Mouse (Mus musculus) bone marrow, adult 2 months (tissue): ENCODE data around the gene Slc10a3. TPM values are rescaled to one million over a fixed set of nuclear protein-coding genes. Genes with fewer than 3 reads are reported as not detected.

Source experiments
- H3K27ac ChIP-seq: fragments of 200-500 bp; 2 replicates; pipeline ENCODE4 v1.5.1; 2012; ENCODE audit warnings: low read depth, mild to moderate bottlenecking, control low read depth, inconsistent platforms, low read length; ENCODE audit not compliant: control insufficient read depth, poor library complexity, insufficient read depth
- H3K4me1 ChIP-seq: fragments of 200-500 bp; 2 replicates; pipeline ENCODE4 v1.6.1; 2011; ENCODE audit warnings: low read length; ENCODE audit not compliant: control insufficient read depth, insufficient read depth
- H3K4me3 ChIP-seq: fragments of 200-500 bp; replicated peaks from 2 replicates; pipeline ENCODE3; 2011; ENCODE audit warnings: mild to moderate bottlenecking, low read depth, low read length, control low read depth; ENCODE audit not compliant: control insufficient read depth
- CTCF ChIP-seq: fragments of 200-500 bp; IDR thresholded peaks from 2 replicates; pipeline ENCODE4 v1.5.1; 2011; ENCODE audit warnings: low read length, control low read depth; ENCODE audit not compliant: control insufficient read depth, insufficient read depth
- POLR2A ChIP-seq: fragments of 200-500 bp; IDR thresholded peaks from 2 replicates; pipeline ENCODE4 v1.6.1; 2011; ENCODE audit warnings: low read depth, mild to moderate bottlenecking, control low read depth, low read length, borderline replicate concordance; ENCODE audit not compliant: control insufficient read depth
- WGBS: fragments of 180-500 bp; shearing (Covaris S2); methylation state at CpG from one replicate; pipeline ENCODE4 v1.1.7; 2018; 5-methylcytosine and 5-hydroxymethylcytosine counted together
- polyA plus RNA-seq: library from polyadenylated mRNA; stranded (reverse); fragments of >200 nt; gene quantifications from 2 replicates; pipeline ENCODE4 v1.2.4, GENCODE M21; 2011; ENCODE audit warnings: low replicate concordance; ENCODE audit not compliant: missing spikeins, insufficient read depth, insufficient read length

The Slc10a3 gene
- polyA plus RNA-seq, 1 experiment = 2.7 TPM

DNA sequence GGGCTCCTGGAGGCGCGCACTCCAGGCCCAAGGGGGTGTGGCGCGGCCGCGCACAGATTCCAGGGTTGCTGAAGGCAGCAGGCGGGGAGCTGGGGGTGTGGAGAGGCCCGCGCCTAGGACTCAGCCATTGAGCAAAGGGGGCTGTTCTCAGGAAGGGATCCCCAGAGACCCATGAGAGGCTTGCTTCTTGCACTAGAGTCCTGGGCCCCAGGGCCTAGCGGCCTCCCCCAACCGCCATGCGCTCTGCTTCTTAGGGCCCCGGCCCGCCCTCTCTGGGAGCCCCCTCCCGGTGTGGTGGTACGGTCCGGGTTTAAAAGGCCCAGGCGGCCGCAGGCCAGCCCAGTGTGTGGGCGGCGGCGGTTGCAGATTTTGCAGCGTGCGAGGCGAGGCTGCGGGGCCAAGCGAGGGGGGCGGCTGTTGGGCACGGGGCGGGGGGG is 44.4 kb downstream of the Slc10a3 start, which contains the start of gene Plxna3:
Gene Plxna3, plus strand, starts transcription at position 342 of the 437 bp plus-strand sequence.
- TF ChIP-seq CTCF (no peak), POLR2A (no peak)
- H3K4me3 ChIP-seq = peak within 1 kb of the TSS; percentile 31
- no peaks in the 10 kb centered on the region for H3K4me1 ChIP-seq
- peak within 1 kb of the TSS; percentile 15; the same call in 1 of the 2 replicates for H3K27ac ChIP-seq
- WGBS = 11% methylated on average over 27 of the region's 30 CpGs

Other genes with a start within 250 kb of the Slc10a3 start
- not detected in 2 replicates for gene Opn1mw, start 245.9 kb downstream of the Slc10a3 start, polyA plus RNA-seq
- gene Mecp2, start 238.0 kb downstream of the Slc10a3 start, polyA plus RNA-seq = 13.2 and 15.1 TPM in 2 replicates
- not detected in 2 replicates for gene Tex28, start 205.5 kb downstream of the Slc10a3 start, polyA plus RNA-seq
- not detected in 2 replicates for gene Tktl1, start 196.1 kb downstream of the Slc10a3 start, polyA plus RNA-seq
- 140 and 356 TPM in 2 replicates for gene Flna, start 123.5 kb downstream of the Slc10a3 start, polyA plus RNA-seq
- gene Emd, start 118.7 kb downstream of the Slc10a3 start, polyA plus RNA-seq = 34.6 and 51.7 TPM in 2 replicates
- 68.3 and 79.6 TPM in 2 replicates for gene Rpl10, start 102.5 kb downstream of the Slc10a3 start, polyA plus RNA-seq
- gene Taz, start 91.4 kb downstream of the Slc10a3 start, polyA plus RNA-seq = 32.4 and 58.0 TPM in 2 replicates
- 16.4 and 21.5 TPM in 2 replicates for gene Dnase1l1, start 91.0 kb downstream of the Slc10a3 start, polyA plus RNA-seq
- 154 and 166 TPM in 2 replicates for gene Atp6ap1, start 76.3 kb downstream of the Slc10a3 start, polyA plus RNA-seq
- gene Gdi1, start 68.4 kb downstream of the Slc10a3 start, polyA plus RNA-seq = 87.5 and 157 TPM in 2 replicates
- gene Fam50a, start 60.3 kb downstream of the Slc10a3 start, polyA plus RNA-seq = 38.8 and 61.0 TPM in 2 replicates
- gene Plxna3, start 44.3 kb downstream of the Slc10a3 start, polyA plus RNA-seq = 3.6 TPM in 2 replicates
- 39.5 and 58.6 TPM in 2 replicates for gene Lage3, start 19.7 kb downstream of the Slc10a3 start, polyA plus RNA-seq
- 27.2 and 35.6 TPM in 2 replicates for gene Ubl4a, start 131 bp downstream of the Slc10a3 start, polyA plus RNA-seq
- 3.6 and 9.1 TPM in 2 replicates for gene Fam3a, start 19.9 kb upstream of the Slc10a3 start, polyA plus RNA-seq
- 11.6 and 11.7 TPM in 2 replicates for gene Ikbkg, start 19.9 kb upstream of the Slc10a3 start, polyA plus RNA-seq
- gene G6pdx, start 55.8 kb upstream of the Slc10a3 start, polyA plus RNA-seq = 20.9 and 33.4 TPM in 2 replicates
- not detected in 2 replicates for gene Gm6880, start 108.0 kb upstream of the Slc10a3 start, polyA plus RNA-seq
- gene Olfr1326-ps1, start 201.5 kb upstream of the Slc10a3 start, polyA plus RNA-seq = not detected in 2 replicates
- gene Olfr1325, start 219.3 kb upstream of the Slc10a3 start, polyA plus RNA-seq = not detected in 2 replicates